Mouse (Mus musculus): Measurements from ENCODE around the gene Rgs4.

Rgs4 gene

GRCm38 (mm10) chr1:169747473-169747872 lies at the start of gene Rgs4:
Rgs4 (minus strand) TSS chr1:169747642.
- in situ Hi-C loops (cut with MboI): no loop called here

DNA sequence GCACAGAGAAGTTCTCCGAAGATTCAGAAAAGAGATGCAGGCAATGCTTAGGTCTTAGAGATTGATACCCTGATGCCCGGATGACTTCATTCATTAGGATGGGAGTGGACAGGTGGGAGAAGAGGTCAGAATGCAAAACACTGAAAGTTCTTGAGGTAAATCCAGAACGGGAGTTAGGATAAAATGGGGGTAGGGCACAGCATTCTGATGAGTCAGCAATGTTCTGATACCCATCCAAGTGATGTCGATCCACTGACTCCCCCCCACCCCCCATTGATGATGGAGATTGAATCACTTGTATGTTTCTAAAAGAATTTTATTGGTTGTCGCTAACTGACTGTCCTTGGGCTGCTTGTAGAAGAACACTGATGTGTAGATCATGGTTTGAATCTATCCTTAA lies 45.0 kb upstream of the Rgs4 start:
- in situ Hi-C loops (cut with MboI): no loop called here

- in situ Hi-C loops (cut with MboI): no loop called here
Measured at GRCm38 (mm10) chr1:169785981-169786380, 38.5 kb upstream of the Rgs4 start.

DNA sequence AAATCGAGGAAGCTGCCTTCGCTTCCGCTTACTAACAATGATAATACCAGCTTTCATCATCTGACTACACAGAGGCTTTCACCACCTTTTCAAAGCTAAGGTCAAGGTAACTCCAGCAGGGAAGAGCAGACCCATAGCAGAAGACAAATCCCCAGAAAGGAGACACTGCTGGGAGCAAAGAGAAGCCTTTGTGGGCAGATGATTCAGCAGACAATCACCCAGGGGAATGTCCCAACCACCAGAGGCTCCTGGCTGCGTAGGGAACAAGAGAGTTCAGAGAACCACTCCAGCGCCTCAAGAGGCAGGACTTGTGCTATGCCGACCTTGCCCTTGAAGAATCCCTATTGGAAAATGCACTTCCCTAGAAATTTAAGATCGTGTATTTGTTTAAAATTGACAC lies 29.1 kb upstream of the Rgs4 start:
- in situ Hi-C loops (cut with MboI): no loop called here

DNA sequence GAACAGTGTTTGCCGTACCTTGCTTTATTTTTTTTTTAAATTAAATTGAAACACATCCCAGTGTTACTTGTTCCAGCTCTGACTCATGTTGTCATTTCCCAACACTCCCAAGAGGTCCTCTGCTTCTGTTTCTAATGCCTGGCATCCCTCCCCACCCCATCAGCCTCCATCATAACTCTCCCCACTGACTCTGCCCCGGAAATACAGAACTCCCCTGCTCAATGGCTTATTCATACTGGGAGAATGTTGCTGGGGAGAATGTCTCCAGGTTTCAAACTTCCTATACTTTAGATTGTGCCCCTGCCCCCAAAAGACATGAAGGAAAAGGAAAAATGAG lies 17.1 kb upstream of the Rgs4 start:
- in situ Hi-C loops (cut with MboI): no loop called here

DNA sequence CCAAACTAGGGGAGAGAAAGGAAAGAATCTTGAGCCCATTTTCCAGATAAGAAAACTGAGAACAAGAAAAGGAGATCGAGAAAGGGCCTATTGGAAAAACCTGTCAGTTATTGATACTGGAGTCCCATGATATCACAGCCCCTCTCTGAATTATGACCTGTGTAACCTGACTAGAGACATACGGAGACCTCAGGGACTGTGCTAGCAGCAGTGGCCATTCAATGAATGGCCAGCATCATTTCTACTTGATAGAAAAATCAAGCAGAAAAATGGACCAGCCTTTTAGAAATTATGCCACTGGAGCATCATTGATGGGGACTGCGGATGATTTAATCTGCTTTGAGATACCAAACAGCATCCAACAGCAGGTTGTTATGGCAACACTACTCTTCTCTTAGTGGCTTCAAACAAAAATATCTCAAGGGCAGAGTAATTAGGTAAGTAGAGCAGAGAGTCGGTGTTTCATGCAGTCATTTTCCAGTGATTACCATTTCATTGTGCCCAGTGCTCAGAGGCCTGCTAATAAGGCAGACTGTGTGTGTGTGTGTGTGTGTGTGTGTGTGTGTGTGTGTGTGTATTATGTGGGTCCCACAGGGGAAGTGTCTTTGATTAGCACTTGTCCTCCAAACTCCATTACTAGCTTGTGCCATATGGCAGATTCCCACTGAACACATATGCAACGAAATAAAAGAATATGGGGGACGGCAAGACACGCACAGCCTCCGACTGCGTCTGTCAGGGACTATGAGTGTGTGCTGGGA lies 16.6 kb upstream of the Rgs4 start:
- in situ Hi-C loops (cut with MboI): no loop called here

DNA sequence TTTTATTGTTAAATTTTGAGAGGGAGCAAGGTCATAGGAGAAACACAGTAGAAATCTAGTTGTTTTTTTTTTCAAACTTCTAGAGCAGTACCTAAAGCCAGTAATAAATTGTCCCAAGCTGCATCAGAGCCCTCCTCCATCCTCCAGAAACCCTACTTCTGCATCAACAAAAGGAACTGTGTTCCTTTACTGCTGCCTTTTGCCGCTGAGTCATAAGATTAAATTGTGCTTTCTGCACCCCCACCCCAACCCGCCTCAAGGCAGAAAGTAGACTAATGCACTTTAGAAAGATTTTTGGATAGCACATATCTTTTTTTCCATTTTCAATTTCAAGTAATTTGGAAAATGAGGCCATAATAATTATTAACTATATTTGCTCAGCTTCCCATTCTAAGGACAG lies 15.1 kb upstream of the Rgs4 start:
- in situ Hi-C loops (cut with MboI): no loop called here

GRCm38 (mm10) chr1:169756532-169756931 lies 9.1 kb upstream of the Rgs4 start:
- in situ Hi-C loops (cut with MboI): no loop called here

- in situ Hi-C loops (cut with MboI): no loop called here
Measured at GRCm38 (mm10) chr1:169752395-169752794, 5.0 kb upstream of the Rgs4 start.

DNA sequence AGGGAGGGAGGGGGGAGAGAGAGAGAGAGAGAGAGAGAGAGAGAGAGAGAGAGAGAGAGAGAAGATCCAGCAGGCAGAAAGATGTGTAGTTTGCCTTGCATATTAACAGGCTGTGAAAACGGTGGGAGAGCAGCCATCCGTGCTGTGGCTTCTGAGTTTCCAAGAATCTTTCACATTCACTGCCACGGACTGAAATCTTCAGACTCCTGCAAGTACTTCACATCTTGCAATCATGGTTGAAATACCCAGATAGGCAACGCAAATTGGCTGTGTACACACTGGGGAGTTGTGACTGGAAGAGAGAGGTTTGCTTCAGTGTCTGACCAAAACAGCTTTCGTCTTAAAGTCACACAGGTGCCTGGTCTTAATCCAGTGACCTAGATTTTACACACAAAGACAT lies 997 bp upstream of the Rgs4 start:
- in situ Hi-C loops (cut with MboI): no loop called here

DNA sequence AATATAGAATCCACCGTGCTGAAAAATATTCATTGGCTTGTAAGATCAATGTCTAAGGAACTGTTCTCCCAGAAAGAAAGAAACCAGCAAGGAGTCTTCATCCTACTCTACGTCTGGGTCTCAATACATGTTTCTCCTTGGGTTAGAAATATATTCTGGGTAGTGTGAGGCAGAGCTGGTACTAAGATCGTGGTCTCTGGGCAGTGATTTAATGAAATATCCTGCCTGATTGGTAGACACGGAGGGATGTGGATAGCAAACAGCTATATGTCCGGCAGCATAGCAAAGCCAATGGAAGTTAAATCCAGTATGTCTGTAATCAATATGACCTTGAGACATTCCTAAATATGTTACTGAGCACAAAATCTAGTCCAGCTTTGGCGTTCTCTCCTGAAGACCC lies 460 bp upstream of the Rgs4 start:
- in situ Hi-C loops (cut with MboI): no loop called here

- in situ Hi-C loops (cut with MboI): no loop called here
Measured at GRCm38 (mm10) chr1:169741147-169741546, 6.3 kb downstream of the Rgs4 start.

GRCm38 (mm10) chr1:169737231-169737630 lies 10.2 kb downstream of the Rgs4 start:
- in situ Hi-C loops (cut with MboI): no loop called here

- in situ Hi-C loops (cut with MboI): no loop called here
Measured at GRCm38 (mm10) chr1:169736139-169736538, 11.3 kb downstream of the Rgs4 start.

DNA sequence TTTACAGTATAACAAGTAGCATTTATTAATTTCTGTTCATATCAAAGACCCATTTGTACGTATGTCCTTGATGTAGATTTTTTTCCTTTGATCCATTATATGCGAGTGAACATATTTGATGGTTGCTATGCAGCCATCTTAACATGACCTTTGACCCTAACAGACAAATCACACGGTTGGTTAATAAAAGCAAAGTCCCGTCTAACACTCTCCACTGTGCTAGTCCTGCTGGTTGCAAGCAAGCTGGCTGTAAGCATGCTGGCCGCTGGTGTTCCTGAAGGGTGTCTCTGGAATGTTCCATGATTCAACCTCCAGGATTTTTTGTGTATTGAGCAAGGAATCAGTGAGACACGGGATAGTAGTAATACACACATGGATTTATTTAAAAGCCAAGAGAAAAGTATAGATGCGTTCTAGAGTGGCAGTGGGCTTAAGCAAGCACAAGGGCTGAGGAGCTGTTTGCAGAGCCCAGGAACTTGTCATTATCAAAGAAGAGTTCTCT lies 16.8 kb downstream of the Rgs4 start:
- in situ Hi-C loops (cut with MboI): no loop called here

DNA sequence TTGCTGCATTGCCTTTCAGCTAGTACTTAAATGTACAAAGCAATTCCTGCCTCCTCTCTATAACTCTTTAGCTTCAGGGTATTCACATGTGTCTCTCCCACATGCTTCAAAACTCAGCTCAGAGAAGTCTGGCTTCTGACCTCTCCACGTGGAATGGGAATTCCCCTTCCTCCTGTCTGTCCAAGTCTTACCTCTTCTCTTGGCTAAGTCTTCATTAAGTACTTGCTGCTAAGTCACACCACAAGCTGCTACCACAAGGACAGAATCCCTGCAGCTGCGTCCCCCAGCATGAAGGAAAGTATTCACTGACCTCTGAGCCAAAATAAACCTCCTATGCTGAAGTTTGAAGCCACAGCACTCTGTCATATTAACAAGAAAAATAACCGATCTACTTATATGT lies 21.1 kb downstream of the Rgs4 start:
- in situ Hi-C loops (cut with MboI): no loop called here

DNA sequence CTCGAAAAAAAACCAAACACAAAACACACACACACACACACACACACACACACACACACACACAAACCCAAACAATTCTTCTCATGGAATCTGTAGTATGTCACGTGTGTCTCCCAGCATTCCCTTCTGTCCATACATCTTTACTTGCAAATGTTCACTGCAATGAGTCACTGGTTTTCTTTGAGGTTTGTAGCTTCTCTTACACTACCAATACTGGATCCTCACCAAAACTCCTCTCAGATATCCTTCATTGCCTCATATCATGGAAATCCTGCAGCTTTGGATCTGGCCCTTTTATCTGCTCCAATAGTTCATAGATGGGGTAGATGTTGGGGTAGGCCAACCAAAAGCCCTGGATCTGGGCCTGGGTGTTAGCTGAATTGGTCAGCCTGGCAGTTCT lies 25.6 kb downstream of the Rgs4 start:
- in situ Hi-C loops (cut with MboI): no loop called here

DNA sequence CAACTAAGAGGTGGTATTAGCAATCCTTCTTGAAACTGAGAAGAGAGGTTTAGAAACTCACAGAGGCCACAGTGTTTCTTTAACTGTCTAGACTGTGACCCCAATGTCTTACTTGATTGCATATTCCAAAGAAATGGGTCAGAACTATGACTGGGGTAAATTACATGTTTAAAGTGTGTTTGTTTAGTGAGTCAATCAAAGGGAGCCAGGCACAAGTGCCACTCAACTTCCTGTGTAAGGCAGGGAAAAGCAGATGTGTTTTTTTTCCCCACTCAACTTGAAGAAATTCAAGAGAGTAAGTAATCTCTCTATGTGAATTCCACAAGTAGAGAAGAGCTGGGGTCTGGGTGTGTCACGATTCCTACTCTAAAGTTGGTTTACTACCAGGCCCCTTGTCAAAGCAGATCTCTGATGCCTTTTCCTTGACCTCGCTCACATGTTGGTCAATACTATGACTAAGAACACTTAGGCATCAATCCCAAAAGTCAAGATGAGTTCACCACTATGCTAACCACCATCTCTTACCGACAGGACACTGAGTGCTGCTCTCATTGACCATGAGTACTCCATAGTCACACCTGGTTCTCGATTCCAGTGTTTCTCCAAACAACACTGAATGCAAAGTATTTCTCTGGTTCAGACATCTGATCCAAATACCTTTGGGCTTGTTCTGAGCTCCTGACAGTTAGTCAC lies 42.9 kb downstream of the Rgs4 start:
- in situ Hi-C loops (cut with MboI): no loop called here

- in situ Hi-C loops (cut with MboI): no loop called here
Measured at GRCm38 (mm10) chr1:169699184-169699583, 48.3 kb downstream of the Rgs4 start.

GRCm38 (mm10) chr1:169697236-169697635 lies 50.2 kb downstream of the Rgs4 start:
- in situ Hi-C loops (cut with MboI): no loop called here

DNA sequence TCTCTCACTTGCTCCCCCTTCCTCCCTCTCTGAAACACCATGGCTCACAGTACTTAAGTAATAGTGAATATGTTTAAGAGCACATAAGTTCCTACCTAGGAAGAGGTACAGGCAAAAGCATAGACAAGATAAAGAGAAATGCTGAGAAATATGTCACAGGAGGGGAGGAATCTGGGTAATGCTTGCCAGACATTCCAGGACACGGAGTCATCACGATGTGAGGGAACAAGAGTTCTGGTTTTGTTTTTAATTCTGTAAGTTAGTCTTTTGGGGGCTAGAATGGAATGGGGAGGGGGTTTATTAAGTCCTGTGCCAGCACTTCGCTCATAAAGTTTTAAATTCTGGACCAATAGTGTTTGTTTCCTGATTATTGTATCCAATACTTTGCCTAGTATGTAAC lies 52.1 kb downstream of the Rgs4 start:
- in situ Hi-C loops (cut with MboI): no loop called here

DNA sequence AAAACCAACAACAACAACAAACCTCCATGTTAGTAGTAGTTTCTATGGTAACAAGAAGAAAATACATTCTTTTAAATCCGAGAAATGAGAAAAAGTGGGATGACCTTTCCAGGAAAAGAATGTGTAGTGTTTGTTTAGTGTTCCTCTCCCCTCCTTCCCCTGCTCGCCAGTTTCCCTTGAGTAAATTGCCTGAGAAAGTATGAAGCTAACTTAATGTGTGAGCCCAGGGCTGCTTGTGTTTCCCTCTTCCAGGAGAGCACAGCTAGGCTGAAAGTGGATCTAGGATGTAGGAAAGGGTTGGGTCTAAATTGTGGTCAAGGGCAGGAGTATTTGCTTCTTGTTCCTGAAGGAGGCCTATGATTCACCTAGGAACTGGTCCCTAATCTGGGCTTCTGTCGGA lies 53.9 kb downstream of the Rgs4 start:
- in situ Hi-C loops (cut with MboI): no loop called here

DNA sequence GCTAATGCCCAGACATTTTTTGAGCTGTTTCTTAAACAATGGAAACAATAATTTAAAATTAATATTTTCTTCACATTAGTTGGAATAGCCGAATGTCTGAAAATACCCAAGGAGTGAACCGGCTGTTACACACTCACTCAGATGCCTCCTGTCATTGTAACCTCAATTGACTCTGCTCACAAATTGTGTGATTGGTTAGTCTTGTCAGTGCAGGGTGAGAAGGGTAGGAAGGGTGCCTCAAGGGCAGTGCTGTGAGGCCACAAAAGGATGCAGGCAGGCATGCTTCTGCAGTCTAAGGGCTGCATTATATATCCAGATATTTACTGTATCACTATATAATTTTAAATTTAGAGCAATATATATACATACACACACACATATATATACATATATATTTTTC lies 54.4 kb downstream of the Rgs4 start:
- in situ Hi-C loops (cut with MboI): no loop called here
